Mouse (Mus musculus): ENCODE measurements around the gene Dmac1.
"Not testable (repeated sequence)": the region's sequence is repeated elsewhere in the genome, so short reads cannot be mapped to it uniquely, and the experiment has no call there.

Dmac1 gene

GRCm38 (mm10) chr4:75262423-75262822, 15.7 kb downstream of the Dmac1 start:
- DNase-seq (ENCODE audit: low read depth, low spot score): peak; percentile 42
- Histone ChIP-seq H3K36me3 (ENCODE audit: control insufficient read depth, insufficient read depth, low read length, poor library complexity, severe bottlenecking) (no peaks in the 10 kb centered on the region), H3K27me3 (ENCODE audit: control insufficient read depth, insufficient read depth, low read length, poor library complexity, severe bottlenecking) (no peaks in the 10 kb centered on the region)

- no peak for DNase-seq (ENCODE audit: low read depth, low spot score)
- Histone ChIP-seq H3K36me3 (ENCODE audit: control insufficient read depth, insufficient read depth, low read length, poor library complexity, severe bottlenecking) (no peaks in the 10 kb centered on the region), H3K27me3 (ENCODE audit: control insufficient read depth, insufficient read depth, low read length, poor library complexity, severe bottlenecking) (no peaks in the 10 kb centered on the region)
Observed at GRCm38 (mm10) chr4:75260156-75260555, 17.9 kb downstream of the Dmac1 start.

GRCm38 (mm10) chr4:75259447-75259846, 18.7 kb downstream of the Dmac1 start:
- H3K36me3 ChIP-seq (ENCODE audit: control insufficient read depth, insufficient read depth, low read length, poor library complexity, severe bottlenecking): no peaks in the 10 kb centered on the region
- H3K27me3 ChIP-seq (ENCODE audit: control insufficient read depth, insufficient read depth, low read length, poor library complexity, severe bottlenecking): no peaks in the 10 kb centered on the region

GRCm38 (mm10) chr4:75234602-75235001, 43.5 kb downstream of the Dmac1 start:
- not testable (repeated sequence) for H3K27me3 ChIP-seq (ENCODE audit: control insufficient read depth, insufficient read depth, low read length, poor library complexity, severe bottlenecking); H3K36me3 ChIP-seq (ENCODE audit: control insufficient read depth, insufficient read depth, low read length, poor library complexity, severe bottlenecking); DNase-seq (ENCODE audit: low read depth, low spot score)

More at GRCm38 (mm10) chr4:75259447-75259846, 18.7 kb downstream of the Dmac1 start:
- peak; percentile 38 for DNase-seq (ENCODE audit: low read depth, low spot score)

Measured in splenic B cell, adult 2 months (primary cell).